In genomic region chr8:54600671-54601251, GRCm38 (mm10) we compare ENCODE assay signal across 10 mouse cellular contexts. TPM values are rescaled to one million over a fixed set of nuclear protein-coding genes. Genes with fewer than 3 reads are reported as not detected.
DNase-seq lines count a peak whose midpoint lies in the region; ATAC-seq and TF ChIP-seq lines count a peak whose summit lies in the region.
"Had no signal": no experiment of that assay in that cellular context is flagged by ENCODE, and none has a peak within 500 bp of the region (broad histone marks: within the 10 kb centered on the region; RNA-seq: fewer than 3 reads in every experiment).

Gene Spata4, plus strand, starts transcription at chr8:54600781.

- TF ChIP-seq EP300 in liver, postnatal 0 days (IDR thresholded peaks at IDR 0.05; ENCODE audit: low read depth), result no peak

- H3K4me1 ChIP-seq in heart, embryonic 10.5 days, result peaks cover 6% of the 10 kb centered on the region
- 0 out of 2 replicates have a peak, but pooled peaks cover 5% of the 10 kb centered on the region for H3K4me1 ChIP-seq in liver, postnatal 0 days (ENCODE audit: insufficient read depth)

- peak; percentile 53 for ATAC-seq in liver, postnatal 0 days

- H3K36me3 ChIP-seq in heart, embryonic 10.5 days, result no peaks in the 10 kb centered on the region
- no peaks in the 10 kb centered on the region for H3K36me3 ChIP-seq in liver, postnatal 0 days (replicated peaks; ENCODE audit: insufficient read depth, low read length)

- H3K4me2 ChIP-seq in liver, postnatal 0 days (ENCODE audit: low read depth, low read length), result peak within 1 kb of the TSS; percentile 54

- TF ChIP-seq CTCF in liver, postnatal 0 days (IDR thresholded peaks at IDR 0.05; ENCODE audit: low read depth), result no peak

- 4% methylated on average over 21 of the region's 21 CpGs for WGBS in heart, embryonic 10.5 days
- WGBS in liver, postnatal 0 days (ENCODE audit: insufficient replicate concordance), result 18% methylated on average over 21 of the region's 21 CpGs

- H3K9me3 ChIP-seq in heart, embryonic 10.5 days, result no peaks in the 10 kb centered on the region
- H3K9me3 ChIP-seq in liver, postnatal 0 days (ENCODE audit: low read length), result no peaks in the 10 kb centered on the region

- peak; percentile 88 for DNase-seq in heart, embryonic 10.5 days (ENCODE audit: low spot score)
- DNase-seq in heart, adult 9 months (ENCODE audit: low spot score in 2 of 2), result no peak
- peak; percentile 63 to 74 for DNase-seq in cerebellum, postnatal 10 days
- peak; percentile 24 to 26 for DNase-seq in frontal cortex, postnatal 10 days (ENCODE audit: low spot score in 2 of 2)
- DNase-seq in layer of hippocampus, adult 18-20 months (ENCODE audit: low spot score in 2 of 2), result peak; percentile 25 to 53
- DNase-seq in liver, postnatal 0 days, result peak; percentile 41
- peak; percentile 59 to 64 for DNase-seq in right cerebral cortex, postnatal 10 days (ENCODE audit: low spot score in 2 of 2)
- DNase-seq in urinary bladder, postnatal 10 days (ENCODE audit: low spot score), result no peak

- no peak within 1 kb of the TSS for H3K9ac ChIP-seq in liver, postnatal 0 days (replicated peaks)

- H3K27ac ChIP-seq in heart, embryonic 10.5 days, result peak within 1 kb of the TSS; percentile 50
- H3K27ac ChIP-seq in liver, postnatal 0 days (ENCODE audit: low read depth), result no peak within 1 kb of the TSS

- peak within 1 kb of the TSS; percentile 58 for H3K4me3 ChIP-seq in heart, embryonic 10.5 days
- H3K4me3 ChIP-seq in liver, postnatal 0 days (ENCODE audit: low read depth, low read length), result peak within 1 kb of the TSS; percentile 1; the same call in 1 of the 2 replicates

- no peaks in the 10 kb centered on the region for H3K27me3 ChIP-seq in heart, embryonic 10.5 days (ENCODE audit: insufficient read depth, poor library complexity, severe bottlenecking)
- no peaks in the 10 kb centered on the region for H3K27me3 ChIP-seq in liver, postnatal 0 days (ENCODE audit: insufficient read depth, low read length)

RNA-seq across cellular contexts. Expression of gene Spata4, which starts in this region (rescaled TPM):
- polyA plus RNA-seq in heart, embryonic 10.5 days (2016; fragmentation: Nextera tagmentation; extraction: Ambion mirVana), result not detected in 2 replicates
- total RNA-seq in layer of hippocampus, adult 18-20 months (2021), result not detected
- not detected in 2 replicates for polyA plus RNA-seq in liver, postnatal 0 days (2015; fragmentation: Nextera tagmentation; extraction: Ambion mirVana)
- total RNA-seq: hematopoietic stem cell, adult 5-6 weeks had no signal
- polyA plus RNA-seq: C2C12 had no signal

Comparison
In these comparisons a context has a peak if more than half of its experiments do, and no peak if none do; other contexts are left out.
1. Peak in DNase-seq, H3K4me3 ChIP-seq and H3K27ac ChIP-seq in heart, embryonic 10.5 days; RNA of the gene not detected or under 1 TPM.
2. Peak in DNase-seq in layer of hippocampus, adult 18-20 months; RNA of the gene not detected or under 1 TPM.
3. Peak in DNase-seq, ATAC-seq, H3K4me3 ChIP-seq and H3K4me2 ChIP-seq in liver, postnatal 0 days; RNA of the gene not detected or under 1 TPM.
4. DNase-seq: peak in cerebellum, postnatal 10 days (2 of 2), frontal cortex, postnatal 10 days (2 of 2) and right cerebral cortex, postnatal 10 days (2 of 2); none in heart, adult 9 months (0 of 2) and urinary bladder, postnatal 10 days (single experiment).